Mouse (Mus musculus) embryo, embryonic 10 days (tissue): Measurements from ENCODE around the gene Phf5a.
A peak's percentile ranks its signal among the peaks of the same experiment; 100 is the strongest.

ENCODE experiments used
- DNase-seq: peaks from one replicate; pipeline ENCODE4 v3.0.0-alpha.2; 2015; ENCODE audit warnings: low spot score

Phf5a gene

GRCm38 (mm10) chr15:81885418-81885934 lies 13.8 kb upstream of the Phf5a start:
- DNase-seq, result no peak

GRCm38 (mm10) chr15:81882348-81882747 lies 10.6 kb upstream of the Phf5a start:
- no peak for DNase-seq

GRCm38 (mm10) chr15:81879531-81880401 lies 8.1 kb upstream of the Phf5a start:
- no peak for DNase-seq

GRCm38 (mm10) chr15:81872262-81873136 lies 788 bp upstream of the Phf5a start, which contains the start of gene Aco2:
TSS of gene Aco2 (plus strand) at chr15:81872309.
- peak; percentile 99 for DNase-seq

- DNase-seq, result no peak
These were observed 1.7 kb downstream of the Phf5a start for GRCm38 (mm10) chr15:81869985-81870384.

GRCm38 (mm10) chr15:81864238-81864637 lies 7.5 kb downstream of the Phf5a start:
- DNase-seq, result no peak

- no peak for DNase-seq
These were observed 11.1 kb downstream of the Phf5a start for GRCm38 (mm10) chr15:81860471-81861135.

GRCm38 (mm10) chr15:81859330-81860255 lies 12.1 kb downstream of the Phf5a start:
- peak; percentile 94 for DNase-seq

- peak; percentile 56 for DNase-seq
These were observed 13.0 kb downstream of the Phf5a start, which contains the start of gene Tob2 for GRCm38 (mm10) chr15:81858517-81859329. TSS of gene Tob2 (minus strand) at chr15:81858796.

GRCm38 (mm10) chr15:81858138-81858516 lies 13.6 kb downstream of the Phf5a start:
- DNase-seq, result peak; percentile 94

- peak; percentile 63 for DNase-seq
These were observed 14.0 kb downstream of the Phf5a start for GRCm38 (mm10) chr15:81857724-81858116.

GRCm38 (mm10) chr15:81856938-81857723 lies 14.6 kb downstream of the Phf5a start:
- peak; percentile 42 for DNase-seq

- peak; percentile 97 for DNase-seq
These were observed 15.5 kb downstream of the Phf5a start for GRCm38 (mm10) chr15:81856030-81856790.

- DNase-seq, result no peak
These were observed 18.6 kb downstream of the Phf5a start for GRCm38 (mm10) chr15:81853081-81853480.

- DNase-seq, result no peak
These were observed 19.2 kb downstream of the Phf5a start for GRCm38 (mm10) chr15:81852411-81853000.

GRCm38 (mm10) chr15:81851375-81851774 lies 20.3 kb downstream of the Phf5a start:
- no peak for DNase-seq

- no peak for DNase-seq
These were observed 21.0 kb downstream of the Phf5a start for GRCm38 (mm10) chr15:81850718-81851117.

GRCm38 (mm10) chr15:81849104-81849503 lies 22.6 kb downstream of the Phf5a start:
- no peak for DNase-seq
